Mouse (Mus musculus): ENCODE measurements around the gene Pigl. TPM values are rescaled to one million over a fixed set of nuclear protein-coding genes. Genes with fewer than 3 reads are reported as not detected.
"Not testable (repeated sequence)": the region's sequence is repeated elsewhere in the genome, so short reads cannot be mapped to it uniquely, and the experiment has no call there.

Gene Pigl
- polyA plus RNA-seq, 1 experiment from 2014 or later = 13.8 TPM

GRCm38 (mm10) chr11:62497181-62497580, 38.9 kb downstream of the Pigl start:
- Histone ChIP-seq H3K27ac (ENCODE audit: low read depth, low read length) (no peak overlapping the region), H3K4me1 (replicated peaks; ENCODE audit: control insufficient read depth, insufficient read depth, low read length) (peaks cover 7% of the 10 kb centered on the region), H3K9me3 (ENCODE audit: control insufficient read depth, low read length) (no peaks in the 10 kb centered on the region), H3K9ac (ENCODE audit: low read length) (no peak overlapping the region), H3K4me2 (ENCODE audit: low read depth, low read length, severe bottlenecking) (no peak overlapping the region), H3K4me3 (ENCODE audit: low read depth, low read length) (no peak overlapping the region), H3K27me3 (ENCODE audit: control insufficient read depth, insufficient read depth, low read length) (no peaks in the 10 kb centered on the region), H3K36me3 (ENCODE audit: control insufficient read depth, insufficient read depth, low read length) (no peaks in the 10 kb centered on the region)
- WGBS = 66% methylated on average over 3 of the region's 3 CpGs
- DNase-seq (ENCODE audit: low spot score) (no peak), ATAC-seq (replicated peaks; ENCODE audit: low FRiP score) (no peak)

- ATAC-seq (replicated peaks; ENCODE audit: low FRiP score) = no peak
- DNase-seq (ENCODE audit: low spot score) = no peak
These were observed 40.5 kb downstream of the Pigl start for GRCm38 (mm10) chr11:62498802-62499201.

GRCm38 (mm10) chr11:62500529-62500928, 42.3 kb downstream of the Pigl start:
- 94% methylated on average over 2 of the region's 2 CpGs for WGBS
- no peak for DNase-seq (ENCODE audit: low spot score)
- ATAC-seq (replicated peaks; ENCODE audit: low FRiP score) = no peak
- no peak overlapping the region for H3K27ac ChIP-seq (ENCODE audit: low read depth, low read length)
- H3K9me3 ChIP-seq (ENCODE audit: control insufficient read depth, low read length) = no peaks in the 10 kb centered on the region
- H3K4me3 ChIP-seq (ENCODE audit: low read depth, low read length) = no peak overlapping the region
- no peaks in the 10 kb centered on the region for H3K4me1 ChIP-seq (replicated peaks; ENCODE audit: control insufficient read depth, insufficient read depth, low read length)
- no peaks in the 10 kb centered on the region for H3K27me3 ChIP-seq (ENCODE audit: control insufficient read depth, insufficient read depth, low read length)
- H3K9ac ChIP-seq (ENCODE audit: low read length) = no peak overlapping the region
- no peak overlapping the region for H3K4me2 ChIP-seq (ENCODE audit: low read depth, low read length, severe bottlenecking)
- H3K36me3 ChIP-seq (ENCODE audit: control insufficient read depth, insufficient read depth, low read length) = no peaks in the 10 kb centered on the region

More at GRCm38 (mm10) chr11:62498802-62499201, 40.5 kb downstream of the Pigl start:
- Histone ChIP-seq H3K27me3 (ENCODE audit: control insufficient read depth, insufficient read depth, low read length) (no peaks in the 10 kb centered on the region), H3K9me3 (ENCODE audit: control insufficient read depth, low read length) (no peaks in the 10 kb centered on the region), H3K4me2 (ENCODE audit: low read depth, low read length, severe bottlenecking) (no peak overlapping the region), H3K4me3 (ENCODE audit: low read depth, low read length) (no peak overlapping the region), H3K27ac (ENCODE audit: low read depth, low read length) (no peak overlapping the region), H3K4me1 (replicated peaks; ENCODE audit: control insufficient read depth, insufficient read depth, low read length) (peaks cover 7% of the 10 kb centered on the region), H3K36me3 (ENCODE audit: control insufficient read depth, insufficient read depth, low read length) (no peaks in the 10 kb centered on the region), H3K9ac (ENCODE audit: low read length) (no peak overlapping the region)
- WGBS = 87% methylated on average over 2 of the region's 2 CpGs

GRCm38 (mm10) chr11:62507683-62508082, 49.4 kb downstream of the Pigl start:
- Histone ChIP-seq H3K4me1 (replicated peaks; ENCODE audit: control insufficient read depth, insufficient read depth, low read length) (no peaks in the 10 kb centered on the region), H3K4me3 (ENCODE audit: low read depth, low read length) (no peak overlapping the region), H3K27me3 (ENCODE audit: control insufficient read depth, insufficient read depth, low read length) (no peaks in the 10 kb centered on the region), H3K27ac (ENCODE audit: low read depth, low read length) (no peak overlapping the region), H3K4me2 (ENCODE audit: low read depth, low read length, severe bottlenecking) (no peak overlapping the region), H3K36me3 (ENCODE audit: control insufficient read depth, insufficient read depth, low read length) (no peaks in the 10 kb centered on the region), H3K9ac (ENCODE audit: low read length) (no peak overlapping the region), H3K9me3 (ENCODE audit: control insufficient read depth, low read length) (no peaks in the 10 kb centered on the region)
- 91% methylated on average over 4 of the region's 4 CpGs for WGBS
- DNase-seq (ENCODE audit: low spot score) (no peak), ATAC-seq (replicated peaks; ENCODE audit: low FRiP score) (no peak)

- H3K4me1 ChIP-seq (replicated peaks; ENCODE audit: control insufficient read depth, insufficient read depth, low read length); DNase-seq (ENCODE audit: low spot score); H3K27ac ChIP-seq (ENCODE audit: low read depth, low read length); H3K4me3 ChIP-seq (ENCODE audit: low read depth, low read length); H3K9ac ChIP-seq (ENCODE audit: low read length); H3K27me3 ChIP-seq (ENCODE audit: control insufficient read depth, insufficient read depth, low read length); H3K9me3 ChIP-seq (ENCODE audit: control insufficient read depth, low read length); H3K36me3 ChIP-seq (ENCODE audit: control insufficient read depth, insufficient read depth, low read length); H3K4me2 ChIP-seq (ENCODE audit: low read depth, low read length, severe bottlenecking); ATAC-seq (replicated peaks; ENCODE audit: low FRiP score): not testable (repeated sequence)
- WGBS = 98% methylated on average over 13 of the region's 13 CpGs
These were observed 50.1 kb downstream of the Pigl start for GRCm38 (mm10) chr11:62508365-62508764.

GRCm38 (mm10) chr11:62508816-62509215, 50.6 kb downstream of the Pigl start:
- not testable (repeated sequence) for H3K36me3 ChIP-seq (ENCODE audit: control insufficient read depth, insufficient read depth, low read length); ATAC-seq (replicated peaks; ENCODE audit: low FRiP score); H3K9me3 ChIP-seq (ENCODE audit: control insufficient read depth, low read length); H3K4me1 ChIP-seq (replicated peaks; ENCODE audit: control insufficient read depth, insufficient read depth, low read length); H3K9ac ChIP-seq (ENCODE audit: low read length); H3K27me3 ChIP-seq (ENCODE audit: control insufficient read depth, insufficient read depth, low read length); H3K4me3 ChIP-seq (ENCODE audit: low read depth, low read length); H3K4me2 ChIP-seq (ENCODE audit: low read depth, low read length, severe bottlenecking); H3K27ac ChIP-seq (ENCODE audit: low read depth, low read length); DNase-seq (ENCODE audit: low spot score)
- WGBS = 96% methylated on average over 5 of the region's 5 CpGs

GRCm38 (mm10) chr11:62509571-62509970, 51.3 kb downstream of the Pigl start:
- H3K4me1 ChIP-seq (replicated peaks; ENCODE audit: control insufficient read depth, insufficient read depth, low read length) = no peaks in the 10 kb centered on the region
- no peak for ATAC-seq (replicated peaks; ENCODE audit: low FRiP score)
- H3K27ac ChIP-seq (ENCODE audit: low read depth, low read length) = no peak overlapping the region
- no peaks in the 10 kb centered on the region for H3K27me3 ChIP-seq (ENCODE audit: control insufficient read depth, insufficient read depth, low read length)
- no peak for DNase-seq (ENCODE audit: low spot score)
- no peak overlapping the region for H3K9ac ChIP-seq (ENCODE audit: low read length)
- H3K36me3 ChIP-seq (ENCODE audit: control insufficient read depth, insufficient read depth, low read length) = no peaks in the 10 kb centered on the region
- H3K4me3 ChIP-seq (ENCODE audit: low read depth, low read length) = no peak overlapping the region
- no peak overlapping the region for H3K4me2 ChIP-seq (ENCODE audit: low read depth, low read length, severe bottlenecking)
- H3K9me3 ChIP-seq (ENCODE audit: control insufficient read depth, low read length) = no peaks in the 10 kb centered on the region
- 91% methylated on average over 3 of the region's 3 CpGs for WGBS

- H3K4me3 ChIP-seq (ENCODE audit: low read depth, low read length) = no peak overlapping the region
- whole genome bisulfite sequencing = 80% methylated on average over 5 of the region's 5 CpGs
- H3K9ac ChIP-seq (ENCODE audit: low read length) = no peak overlapping the region
- H3K36me3 ChIP-seq (ENCODE audit: control insufficient read depth, insufficient read depth, low read length) = no peaks in the 10 kb centered on the region
- ATAC-seq (replicated peaks; ENCODE audit: low FRiP score) (no peak), DNase-seq (ENCODE audit: low spot score) (no peak)
- no peaks in the 10 kb centered on the region for H3K27me3 ChIP-seq (ENCODE audit: control insufficient read depth, insufficient read depth, low read length)
- no peak overlapping the region for H3K4me2 ChIP-seq (ENCODE audit: low read depth, low read length, severe bottlenecking)
- H3K4me1 ChIP-seq (replicated peaks; ENCODE audit: control insufficient read depth, insufficient read depth, low read length) = no peaks in the 10 kb centered on the region
- H3K9me3 ChIP-seq (ENCODE audit: control insufficient read depth, low read length) = no peaks in the 10 kb centered on the region
- H3K27ac ChIP-seq (ENCODE audit: low read depth, low read length) = no peak overlapping the region
These were observed 52.7 kb downstream of the Pigl start for GRCm38 (mm10) chr11:62510956-62511355.

GRCm38 (mm10) chr11:62511444-62512202, 53.4 kb downstream of the Pigl start:
- Histone ChIP-seq H3K9me3 (ENCODE audit: control insufficient read depth, low read length) (no peaks in the 10 kb centered on the region), H3K27ac (ENCODE audit: low read depth, low read length) (no peak overlapping the region)
- WGBS = 80% methylated on average over 13 of the region's 13 CpGs

More at GRCm38 (mm10) chr11:62511444-62512202, 53.4 kb downstream of the Pigl start:
- Histone ChIP-seq H3K4me2 (ENCODE audit: low read depth, low read length, severe bottlenecking) (no peak overlapping the region), H3K9ac (ENCODE audit: low read length) (no peak overlapping the region), H3K27me3 (ENCODE audit: control insufficient read depth, insufficient read depth, low read length) (no peaks in the 10 kb centered on the region), H3K36me3 (ENCODE audit: control insufficient read depth, insufficient read depth, low read length) (no peaks in the 10 kb centered on the region), H3K4me3 (ENCODE audit: low read depth, low read length) (no peak overlapping the region), H3K4me1 (replicated peaks; ENCODE audit: control insufficient read depth, insufficient read depth, low read length) (no peaks in the 10 kb centered on the region)
- ATAC-seq (replicated peaks; ENCODE audit: low FRiP score) = no peak
- no peak for DNase-seq (ENCODE audit: low spot score)

Data from forebrain, embryonic 11.5 days (tissue).